Mouse (Mus musculus) urinary bladder, postnatal 25 days (tissue): ENCODE data around the gene Vmn2r78.
"Not testable (repeated sequence)": the region's sequence is repeated elsewhere in the genome, so short reads cannot be mapped to it uniquely, and the experiment has no call there.

ENCODE experiments used
- DNase-seq: peaks from one replicate; pipeline ENCODE4 v3.0.0; 2022; ENCODE audit warnings: low spot score

Vmn2r78 gene

GRCm38 (mm10) chr7:86914794-86915193 lies at the start of gene Vmn2r78:
TSS of gene Vmn2r78 (plus strand) at chr7:86915094.
- not testable (repeated sequence) for DNase-seq

DNA sequence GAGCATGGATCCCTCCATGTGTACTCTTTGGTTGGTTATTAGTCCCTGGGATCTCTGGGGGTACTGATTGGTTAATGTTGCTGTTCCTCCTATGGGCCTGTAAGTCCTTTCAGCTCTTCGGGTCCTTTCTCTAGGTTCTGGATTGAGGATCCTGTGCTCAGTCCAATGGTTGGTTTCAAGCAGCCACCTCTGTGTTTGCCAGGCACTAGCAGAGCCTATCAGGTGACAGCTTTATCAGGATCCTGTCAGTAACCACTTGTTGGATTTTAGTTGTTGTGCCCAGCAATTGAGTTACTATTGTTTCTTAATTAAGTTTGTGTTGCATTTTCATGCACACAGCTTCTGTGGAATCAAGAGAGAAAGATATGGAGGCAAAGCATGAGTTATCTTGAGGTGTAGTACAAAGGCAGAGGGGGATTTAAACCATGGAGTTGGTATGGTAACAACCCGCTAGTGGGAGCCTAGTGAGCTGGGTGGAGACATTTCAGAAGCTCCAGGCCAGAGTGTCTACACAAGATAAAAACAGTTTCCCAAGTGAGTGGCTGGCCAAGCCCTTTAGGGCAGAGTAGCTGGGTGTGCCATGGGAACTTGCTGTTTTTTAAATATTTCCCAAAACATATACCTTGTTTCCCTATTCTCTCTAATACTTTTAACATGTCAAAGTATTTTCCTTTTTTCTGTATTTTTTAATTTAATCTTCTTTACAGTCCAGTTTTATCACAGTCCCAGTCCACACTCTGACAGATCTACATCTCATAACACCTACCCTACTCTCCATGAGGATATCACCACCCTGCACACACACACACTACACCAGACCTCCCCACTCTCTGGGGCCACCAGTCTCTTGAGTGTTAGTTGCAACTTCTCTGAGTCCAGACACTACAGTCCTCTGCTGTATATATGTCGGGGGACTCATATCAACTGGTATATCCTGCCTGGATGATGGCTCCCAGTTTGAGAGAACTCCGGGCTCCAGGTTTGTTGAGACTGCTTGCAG lies 25.1 kb upstream of the Vmn2r78 start:
- no peak for DNase-seq

DNA sequence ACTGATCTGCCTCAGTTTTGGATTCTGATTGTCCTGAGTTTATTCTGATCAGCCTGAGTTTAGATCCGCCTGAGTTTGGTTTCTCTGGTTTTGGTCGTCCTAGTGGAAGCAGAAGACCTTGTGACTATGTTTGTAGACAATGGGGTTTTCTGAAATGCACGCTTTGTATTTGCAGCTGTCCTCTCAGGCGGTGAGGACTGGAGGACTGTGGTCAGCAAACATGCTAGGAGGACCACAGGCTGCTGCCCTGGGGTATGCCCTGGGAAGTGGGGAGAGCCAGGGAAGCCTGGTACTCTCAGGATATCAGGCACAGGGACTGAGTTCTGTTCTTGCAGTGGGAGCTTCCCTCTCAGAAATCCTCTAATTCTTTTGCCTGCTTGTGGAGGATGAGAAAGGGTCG lies 22.4 kb downstream of the Vmn2r78 start:
- DNase-seq, result no peak

GRCm38 (mm10) chr7:86994700-86995099 lies 79.8 kb downstream of the Vmn2r78 start:
- DNase-seq, result no peak

DNA sequence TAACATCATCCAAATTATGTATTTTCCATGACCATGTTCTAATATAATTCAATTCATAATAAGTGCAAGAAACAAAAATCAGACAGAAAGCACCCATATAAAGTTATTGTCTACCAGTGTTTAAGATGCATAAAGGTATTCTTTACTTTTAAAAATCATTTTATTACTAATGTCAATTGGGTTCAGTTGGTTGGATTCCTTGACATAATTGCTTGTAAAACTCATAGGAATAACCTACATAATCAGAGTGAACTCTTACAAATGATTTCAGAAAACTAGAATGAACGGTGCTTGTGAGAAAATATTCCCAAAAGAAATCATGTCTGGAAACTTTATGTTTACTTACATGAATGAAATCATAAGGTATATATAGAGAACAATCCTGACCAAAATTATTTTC lies 80.9 kb downstream of the Vmn2r78 start, which contains the start of gene Vmn2r79:
Vmn2r79 (plus strand) TSS at position 301 of the 400 bp plus-strand sequence.
- DNase-seq, result not testable (repeated sequence)
